Mouse (Mus musculus) cerebellum, adult 8-10 months (tissue): ENCODE measurements around the gene Emc4.

Experiments
- DNase-seq: peaks from one replicate; pipeline ENCODE4 v3.0.0; 2022

Gene Emc4

GRCm38 (mm10) chr2:112367726-112368673, at the start of gene Emc4:
Gene Emc4 (minus strand): TSS chr2:112368027.
- peak; percentile 87 for DNase-seq

- DNase-seq = no peak
These were observed 39.2 kb upstream of the Emc4 start for GRCm38 (mm10) chr2:112407030-112407429.

GRCm38 (mm10) chr2:112396649-112397048, 28.8 kb upstream of the Emc4 start:
- no peak for DNase-seq

- DNase-seq = no peak
These were observed 26.1 kb upstream of the Emc4 start for GRCm38 (mm10) chr2:112393958-112394357.

GRCm38 (mm10) chr2:112392689-112393088, 24.9 kb upstream of the Emc4 start:
- DNase-seq = no peak

GRCm38 (mm10) chr2:112391346-112392000, 23.6 kb upstream of the Emc4 start:
- no peak for DNase-seq

GRCm38 (mm10) chr2:112390843-112391242, 23.0 kb upstream of the Emc4 start:
- DNase-seq = no peak

- no peak for DNase-seq
These were observed 13.4 kb upstream of the Emc4 start for GRCm38 (mm10) chr2:112381219-112381618.

GRCm38 (mm10) chr2:112380131-112380530, 12.3 kb upstream of the Emc4 start:
- no peak for DNase-seq

- peak; percentile 94 for DNase-seq
These were observed 11.4 kb upstream of the Emc4 start, which contains the start of gene Katnbl1 for GRCm38 (mm10) chr2:112378973-112379898. Gene Katnbl1 (plus strand): TSS chr2:112379211.

GRCm38 (mm10) chr2:112374610-112375009, 6.8 kb upstream of the Emc4 start:
- no peak for DNase-seq

GRCm38 (mm10) chr2:112373141-112373540, 5.3 kb upstream of the Emc4 start:
- DNase-seq = no peak

- DNase-seq = no peak
These were observed 2.1 kb upstream of the Emc4 start for GRCm38 (mm10) chr2:112369941-112370340.

- DNase-seq = no peak
These were observed 605 bp downstream of the Emc4 start for GRCm38 (mm10) chr2:112367222-112367621.

- no peak for DNase-seq
These were observed 7.1 kb downstream of the Emc4 start for GRCm38 (mm10) chr2:112360781-112361169.

- no peak for DNase-seq
These were observed 7.6 kb downstream of the Emc4 start for GRCm38 (mm10) chr2:112360012-112360780.

GRCm38 (mm10) chr2:112359611-112360010, 8.2 kb downstream of the Emc4 start:
- no peak for DNase-seq

GRCm38 (mm10) chr2:112353685-112354455, 14.0 kb downstream of the Emc4 start:
- no peak for DNase-seq

- no peak for DNase-seq
These were observed 19.6 kb downstream of the Emc4 start for GRCm38 (mm10) chr2:112348246-112348645.

- DNase-seq = no peak
These were observed 26.7 kb downstream of the Emc4 start for GRCm38 (mm10) chr2:112341117-112341516.

- DNase-seq = no peak
These were observed 28.1 kb downstream of the Emc4 start for GRCm38 (mm10) chr2:112339736-112340135.
